Mouse (Mus musculus): ENCODE measurements around the gene Atp2c2.

Gene Atp2c2

GRCm38 (mm10) chr8:119785764-119786405 lies 86.1 kb downstream of the Atp2c2 start:
- no peak for DNase-seq (ENCODE audit: low read depth)

- no peak for DNase-seq (ENCODE audit: low read depth)
These were observed 87.1 kb downstream of the Atp2c2 start for GRCm38 (mm10) chr8:119786871-119787270.

GRCm38 (mm10) chr8:119787341-119787740 lies 87.5 kb downstream of the Atp2c2 start:
- no peak for DNase-seq (ENCODE audit: low read depth)

- no peak for DNase-seq (ENCODE audit: low read depth)
These were observed 89.0 kb downstream of the Atp2c2 start for GRCm38 (mm10) chr8:119788607-119789381.

- DNase-seq (ENCODE audit: low read depth), result no peak
These were observed 89.8 kb downstream of the Atp2c2 start for GRCm38 (mm10) chr8:119789581-119789980.

GRCm38 (mm10) chr8:119791804-119792704 lies 92.2 kb downstream of the Atp2c2 start:
- DNase-seq (ENCODE audit: low read depth), result no peak

- DNase-seq (ENCODE audit: low read depth), result no peak
These were observed 94.9 kb downstream of the Atp2c2 start for GRCm38 (mm10) chr8:119794689-119795088.

- DNase-seq (ENCODE audit: low read depth), result no peak
These were observed 95.8 kb downstream of the Atp2c2 start for GRCm38 (mm10) chr8:119795651-119796050.

GRCm38 (mm10) chr8:119798170-119798964 lies 98.6 kb downstream of the Atp2c2 start:
- DNase-seq (ENCODE audit: low read depth), result no peak

GRCm38 (mm10) chr8:119798965-119799264 lies 99.1 kb downstream of the Atp2c2 start:
- no peak for DNase-seq (ENCODE audit: low read depth)

GRCm38 (mm10) chr8:119801168-119801567 lies 101.4 kb downstream of the Atp2c2 start:
- no peak for DNase-seq (ENCODE audit: low read depth)

GRCm38 (mm10) chr8:119802592-119802991 lies 102.8 kb downstream of the Atp2c2 start:
- no peak for DNase-seq (ENCODE audit: low read depth)

GRCm38 (mm10) chr8:119805275-119805674 lies 105.5 kb downstream of the Atp2c2 start:
- DNase-seq (ENCODE audit: low read depth), result no peak

GRCm38 (mm10) chr8:119806422-119807263 lies 106.8 kb downstream of the Atp2c2 start:
- no peak for DNase-seq (ENCODE audit: low read depth)
